ENCODE assay signal across 7 mouse cellular contexts in the genomic region with DNA sequence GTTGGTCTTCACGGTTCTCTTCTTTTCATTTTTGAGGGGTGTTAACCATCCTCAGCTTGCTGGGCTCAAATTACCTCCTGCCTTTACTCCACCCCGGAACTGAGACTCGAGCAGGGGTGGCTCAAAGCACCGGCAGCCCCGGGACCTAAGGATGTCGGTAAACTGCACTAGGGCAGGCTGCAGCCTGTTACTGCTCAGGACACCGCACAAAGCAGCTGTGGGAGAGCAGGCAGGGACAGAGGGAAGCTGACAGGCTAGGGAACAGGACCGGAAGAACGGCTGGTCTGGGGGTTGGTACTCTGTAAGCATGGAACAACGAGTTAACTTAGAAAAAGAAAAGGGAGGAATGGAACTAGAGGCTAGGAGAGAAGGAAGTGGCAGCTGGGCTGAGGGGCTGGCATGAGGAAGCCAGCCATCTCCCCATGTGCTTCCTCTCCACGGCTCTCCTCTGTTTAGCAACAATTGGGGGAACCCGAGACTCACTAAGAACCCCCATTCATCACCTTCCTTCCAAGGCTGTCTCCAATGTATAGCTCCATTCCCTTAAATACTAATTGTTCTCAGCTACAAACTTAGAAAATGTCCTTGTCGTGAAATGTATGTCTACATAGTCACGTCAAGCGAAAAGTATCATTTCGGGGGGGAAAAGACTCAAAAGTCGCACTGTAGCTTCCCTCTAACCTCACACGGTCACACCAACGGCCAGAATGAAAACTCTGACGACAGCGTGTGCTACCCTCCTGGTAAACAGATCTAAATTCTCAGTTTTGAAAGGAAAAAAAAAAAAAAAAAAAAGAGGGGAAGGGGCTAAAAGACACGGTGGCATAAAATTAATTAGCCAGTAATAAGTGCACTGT. TPM values are rescaled to one million over a fixed set of nuclear protein-coding genes. Genes with fewer than 3 reads are reported as not detected.
A peak's percentile ranks its signal among the peaks of the same experiment; 100 is the strongest.
DNase-seq lines count a peak whose midpoint lies in the region; ATAC-seq and TF ChIP-seq lines count a peak whose summit lies in the region.

No protein-coding gene starts in this region.

- peaks cover 1% of the 10 kb centered on the region; the same call in 1 of the 2 replicates for H3K79me2 ChIP-seq in MEL (ENCODE audit: control insufficient read depth, insufficient read depth, low read length, poor library complexity)

- TF ChIP-seq RAD21 in MEL (IDR thresholded peaks at IDR 0.05; ENCODE audit: low read depth, low read length), result no peak

- peak overlapping the region; percentile 94 for H3K27ac ChIP-seq in MEL (ENCODE audit: control insufficient read depth, low read depth, low read length)
- no peak overlapping the region for H3K27ac ChIP-seq in forebrain, postnatal 0 days (ENCODE audit: low read depth, low read length)
- no peak overlapping the region for H3K27ac ChIP-seq in liver, postnatal 0 days (ENCODE audit: low read depth)
- H3K27ac ChIP-seq in stomach, postnatal 0 days (replicated peaks), result no peak overlapping the region

- ATAC-seq in forebrain, postnatal 0 days, result peak; percentile 27; the same call in 1 of the 2 replicates
- peak; percentile 19; the same call in 1 of the 2 replicates for ATAC-seq in liver, postnatal 0 days
- ATAC-seq in stomach, postnatal 0 days (ENCODE audit: low FRiP score, low TSS enrichment), result peak; percentile 49; the same call in 1 of the 2 replicates

- peak; percentile 19 to 54; a peak in 3 of 4 replicates for TF ChIP-seq EP300 in MEL (IDR thresholded peaks at IDR 0.05; ENCODE audit: low read depth in 1 of 2, low read length in 2 of 2)
- TF ChIP-seq EP300 in liver, postnatal 0 days (IDR thresholded peaks at IDR 0.05; ENCODE audit: low read depth), result no peak
- no peak for TF ChIP-seq EP300 in stomach, postnatal 0 days (optimal IDR thresholded peaks at IDR 0.05)

- H3K4me3 ChIP-seq in MEL (ENCODE audit: control insufficient read depth in 1 of 2, insufficient read depth in 1 of 2, low read depth in 2 of 2, low read length in 2 of 2), result peak overlapping the region; percentile 67 to 89
- no peak overlapping the region for H3K4me3 ChIP-seq in forebrain, postnatal 0 days (ENCODE audit: low read depth, low read length)
- peak overlapping the region; percentile 20 for H3K4me3 ChIP-seq in liver, postnatal 0 days (ENCODE audit: low read depth, low read length)
- H3K4me3 ChIP-seq in stomach, postnatal 0 days (ENCODE audit: low read depth, low read length), result peak overlapping the region; percentile 23

- WGBS in forebrain, postnatal 0 days, result 25% methylated on average over 22 of the region's 22 CpGs
- WGBS in liver, postnatal 0 days (ENCODE audit: insufficient replicate concordance), result 19% methylated on average over 22 of the region's 22 CpGs
- 22% methylated on average over 22 of the region's 22 CpGs for WGBS in stomach, postnatal 0 days

- H3K36me3 ChIP-seq in MEL (ENCODE audit: control insufficient read depth in 1 of 2, insufficient read depth in 2 of 2, low read length in 2 of 2), result peaks cover 0 to 6% of the 10 kb centered on the region in 2 experiments; a peak in 2 of 4 replicates
- no peaks in the 10 kb centered on the region for H3K36me3 ChIP-seq in forebrain, postnatal 0 days (ENCODE audit: insufficient read depth)
- H3K36me3 ChIP-seq in liver, postnatal 0 days (replicated peaks; ENCODE audit: insufficient read depth, low read length), result no peaks in the 10 kb centered on the region
- H3K36me3 ChIP-seq in stomach, postnatal 0 days (ENCODE audit: control insufficient read depth, insufficient read depth, low read length), result no peaks in the 10 kb centered on the region

- H3K4me2 ChIP-seq in forebrain, postnatal 0 days (ENCODE audit: low read depth), result peak overlapping the region; percentile 35
- peak overlapping the region; percentile 62 for H3K4me2 ChIP-seq in liver, postnatal 0 days (ENCODE audit: low read depth, low read length)
- H3K4me2 ChIP-seq in stomach, postnatal 0 days (replicated peaks; ENCODE audit: low read depth), result peak overlapping the region; percentile 53

- no peak for TF ChIP-seq CTCF in MEL (IDR thresholded peaks at IDR 0.05 in 2 of 3, conservative IDR thresholded peaks at IDR 0.05 in 1 of 3; ENCODE audit: control insufficient read depth in 1 of 3, insufficient read depth in 1 of 3, low read depth in 2 of 3, low read length in 3 of 3, poor library complexity in 1 of 3, severe bottlenecking in 1 of 3)
- TF ChIP-seq CTCF in forebrain, postnatal 0 days (IDR thresholded peaks at IDR 0.05; ENCODE audit: low read depth), result no peak
- no peak for TF ChIP-seq CTCF in liver, postnatal 0 days (IDR thresholded peaks at IDR 0.05; ENCODE audit: low read depth)
- no peak for TF ChIP-seq CTCF in stomach, postnatal 0 days (IDR thresholded peaks at IDR 0.05; ENCODE audit: low read depth)

- no peaks in the 10 kb centered on the region for H3K9me3 ChIP-seq in MEL (replicated peaks; ENCODE audit: insufficient read depth, low read length)
- no peaks in the 10 kb centered on the region for H3K9me3 ChIP-seq in forebrain, postnatal 0 days (ENCODE audit: low read length)
- no peaks in the 10 kb centered on the region for H3K9me3 ChIP-seq in liver, postnatal 0 days (ENCODE audit: low read length)
- no peaks in the 10 kb centered on the region for H3K9me3 ChIP-seq in stomach, postnatal 0 days (ENCODE audit: control insufficient read depth, low read length)

- peak; percentile 81 to 85 for TF ChIP-seq POLR2A in MEL (IDR thresholded peaks at IDR 0.05; ENCODE audit: control insufficient read depth in 1 of 2, insufficient read depth in 1 of 2, low read depth in 1 of 2, low read length in 2 of 2, poor library complexity in 1 of 2)

- peaks cover 0 to 5% of the 10 kb centered on the region in 2 experiments; a peak in 2 of 4 replicates for H3K4me1 ChIP-seq in MEL (ENCODE audit: control insufficient read depth in 1 of 2, insufficient read depth in 2 of 2, low read length in 2 of 2)
- H3K4me1 ChIP-seq in forebrain, postnatal 0 days (ENCODE audit: insufficient read depth), result no peaks in the 10 kb centered on the region
- peaks cover 4% of the 10 kb centered on the region for H3K4me1 ChIP-seq in liver, postnatal 0 days (ENCODE audit: insufficient read depth)
- no peaks in the 10 kb centered on the region for H3K4me1 ChIP-seq in stomach, postnatal 0 days (replicated peaks; ENCODE audit: control insufficient read depth, insufficient read depth)

- DNase-seq in 416B (ENCODE audit: low read depth) (peak; percentile 72), MEL (ENCODE audit: low read depth, low spot score) (peak; percentile 87)
- no peak for DNase-seq in forebrain, postnatal 0 days
- DNase-seq in liver, postnatal 0 days, result no peak
- no peak for DNase-seq in stomach, postnatal 0 days (ENCODE audit: low spot score)
- DNase-seq in urinary bladder, postnatal 10 days (ENCODE audit: low spot score), result no peak
- DNase-seq in cerebellum, postnatal 10 days, result no peak

- H3K27me3 ChIP-seq in MEL (ENCODE audit: control insufficient read depth in 1 of 2, insufficient read depth in 2 of 2, low read length in 2 of 2), result no peaks in the 10 kb centered on the region
- H3K27me3 ChIP-seq in forebrain, postnatal 0 days (ENCODE audit: insufficient read depth, low read length), result no peaks in the 10 kb centered on the region
- H3K27me3 ChIP-seq in liver, postnatal 0 days (ENCODE audit: insufficient read depth, low read length), result no peaks in the 10 kb centered on the region
- H3K27me3 ChIP-seq in stomach, postnatal 0 days (ENCODE audit: control insufficient read depth, insufficient read depth, low read length), result no peaks in the 10 kb centered on the region

- peak overlapping the region; percentile 85 for H3K9ac ChIP-seq in MEL (ENCODE audit: control insufficient read depth, low read depth, low read length, poor library complexity, severe bottlenecking)
- H3K9ac ChIP-seq in forebrain, postnatal 0 days, result peak overlapping the region; percentile 25; the same call in 1 of the 2 replicates
- H3K9ac ChIP-seq in liver, postnatal 0 days (replicated peaks), result peak overlapping the region; percentile 27
- H3K9ac ChIP-seq in stomach, postnatal 0 days (ENCODE audit: low read length), result peak overlapping the region; percentile 47

TF ChIP-seq in MEL, 35 proteins besides CTCF, POLR2A, EP300 and RAD21 (continues in another document):
- TF ChIP-seq BHLHE40 (IDR thresholded peaks at IDR 0.05; ENCODE audit: borderline replicate concordance, low read depth, low read length) (no peak), MAZ (IDR thresholded peaks at IDR 0.05; ENCODE audit: low read depth, low read length) (0 out of 2 replicates have a peak, but pooled peaks have one; percentile 39), ETS1 (IDR thresholded peaks at IDR 0.05; ENCODE audit: low read depth, low read length) (no peak), POLR2AphosphoS2 (IDR thresholded peaks at IDR 0.05; ENCODE audit: low read length) (no peak), ZMIZ1 (IDR thresholded peaks at IDR 0.05; ENCODE audit: low read depth, low read length) (0 out of 2 replicates have a peak, but pooled peaks have one; percentile 65), MYB (IDR thresholded peaks at IDR 0.05; ENCODE audit: low read depth, low read length) (no peak), TAL1 (IDR thresholded peaks at IDR 0.05; ENCODE audit: low read length) (no peak), GABPA (IDR thresholded peaks at IDR 0.05; ENCODE audit: low read depth, low read length) (no peak), SMC3 (IDR thresholded peaks at IDR 0.05; ENCODE audit: low read depth, low read length) (no peak), ZC3H11A (IDR thresholded peaks at IDR 0.05; ENCODE audit: low read depth, low read length) (no peak), ZKSCAN1 (IDR thresholded peaks at IDR 0.05; ENCODE audit: low read depth, low read length) (no peak), GATA1 (IDR thresholded peaks at IDR 0.05; ENCODE audit: low read depth, low read length) (no peak), MAFK (IDR thresholded peaks at IDR 0.05; ENCODE audit: borderline replicate concordance, low read depth, low read length) (no peak), MXI1 (IDR thresholded peaks at IDR 0.05; ENCODE audit: low read depth, low read length) (peak; percentile 88), KAT2A (conservative IDR thresholded peaks at IDR 0.05; ENCODE audit: low read depth, low read length) (no peak), JUND (IDR thresholded peaks at IDR 0.05; ENCODE audit: low read depth, low read length) (0 out of 2 replicates have a peak, but pooled peaks have one; percentile 21), TCF12 (IDR thresholded peaks at IDR 0.05; ENCODE audit: low read depth, low read length) (0 out of 2 replicates have a peak, but pooled peaks have one; percentile 12), E2F4 (IDR thresholded peaks at IDR 0.05; ENCODE audit: borderline replicate concordance, low read depth, low read length) (no peak)

RNA-seq across cellular contexts. Expression of a gene that starts 42.5 kb away (rescaled TPM):
- total RNA-seq in MEL (2012; rRNA removed), result 58.0 and 60.7 TPM in 2 replicates
- 100 to 1,000 TPM in 1 of 2 experiments, 10 to 100 TPM in 1; 51.8 to 546 TPM for polyA plus RNA-seq in MEL (2012; ENCODE audit: insufficient read depth in 1 of 2, insufficient read length in 2 of 2, low read depth in 1 of 2, low replicate concordance in 2 of 2, missing spikeins in 1 of 2)
- total RNA-seq in forebrain, postnatal 0 days (2014; rRNA removed), result 85.2 and 91.4 TPM in 2 replicates
- polyA plus RNA-seq in forebrain, postnatal 0 days (2015; fragmentation: Nextera tagmentation; extraction: Ambion mirVana), result 44.9 and 57.6 TPM in 2 replicates
- 31.3 and 31.7 TPM in 2 replicates for polyA plus RNA-seq in liver, postnatal 0 days (2015; fragmentation: Nextera tagmentation; extraction: Ambion mirVana)
- polyA plus RNA-seq in stomach, postnatal 0 days (2015; fragmentation: Nextera tagmentation; extraction: Ambion mirVana), result 48.3 and 51.5 TPM in 2 replicates

Comparison
In these comparisons a context has a peak if more than half of its experiments do, and no peak if none do; other contexts are left out.
1. DNase-seq: peak in 416B (single experiment) and MEL (single experiment); none in forebrain, postnatal 0 days (single experiment), liver, postnatal 0 days (single experiment), stomach, postnatal 0 days (single experiment), urinary bladder, postnatal 10 days (single experiment) and cerebellum, postnatal 10 days (0 of 2).
2. H3K9ac ChIP-seq: peak in every context shown above with its lines; median percentile 85 in MEL; 47 in stomach, postnatal 0 days; 27 in liver, postnatal 0 days; 25 in forebrain, postnatal 0 days.
3. Peak in every context shown above with its lines, with median percentiles within 50 percentile points of each other: ATAC-seq and H3K4me2 ChIP-seq.